Mouse (Mus musculus) embryonic fibroblast, embryonic 13.5 days (primary cell): ENCODE data around the gene Ttll3. TPM values are rescaled to one million over a fixed set of nuclear protein-coding genes. Genes with fewer than 3 reads are reported as not detected.

Source experiments
- H3K27ac ChIP-seq: 2 replicates; pipeline ENCODE4 v1.5.1; 2012; ENCODE audit warnings: low read length, control low read depth, inconsistent platforms; ENCODE audit not compliant: insufficient read depth
- H3K4me1 ChIP-seq: 2 replicates; pipeline ENCODE4 v1.6.1; 2011; ENCODE audit warnings: low read length; ENCODE audit not compliant: control insufficient read depth, insufficient read depth
- H3K4me3 ChIP-seq: 2 replicates; pipeline ENCODE4 v1.5.1; 2011; ENCODE audit warnings: mild to moderate bottlenecking, control low read depth, low read length; ENCODE audit not compliant: insufficient read depth
- CTCF ChIP-seq: IDR thresholded peaks from 2 replicates; pipeline ENCODE4 v1.5.1; 2011; ENCODE audit warnings: mild to moderate bottlenecking, control low read depth, low read length, moderate library complexity, borderline replicate concordance; ENCODE audit not compliant: insufficient read depth
- POLR2A ChIP-seq: IDR thresholded peaks from 2 replicates; pipeline ENCODE4 v1.6.1; 2011; ENCODE audit warnings: low read depth, mild to moderate bottlenecking, control low read depth, low read length, moderate library complexity
- polyA plus RNA-seq: library from polyadenylated mRNA; stranded (reverse); fragments of >200 nt; gene quantifications from 2 replicates; pipeline ENCODE4 v1.2.4, GENCODE M21; 2011; ENCODE audit warnings: low read depth; ENCODE audit not compliant: missing spikeins, insufficient read length

The Ttll3 gene
- polyA plus RNA-seq, 1 experiment, result 7.7 TPM

DNA sequence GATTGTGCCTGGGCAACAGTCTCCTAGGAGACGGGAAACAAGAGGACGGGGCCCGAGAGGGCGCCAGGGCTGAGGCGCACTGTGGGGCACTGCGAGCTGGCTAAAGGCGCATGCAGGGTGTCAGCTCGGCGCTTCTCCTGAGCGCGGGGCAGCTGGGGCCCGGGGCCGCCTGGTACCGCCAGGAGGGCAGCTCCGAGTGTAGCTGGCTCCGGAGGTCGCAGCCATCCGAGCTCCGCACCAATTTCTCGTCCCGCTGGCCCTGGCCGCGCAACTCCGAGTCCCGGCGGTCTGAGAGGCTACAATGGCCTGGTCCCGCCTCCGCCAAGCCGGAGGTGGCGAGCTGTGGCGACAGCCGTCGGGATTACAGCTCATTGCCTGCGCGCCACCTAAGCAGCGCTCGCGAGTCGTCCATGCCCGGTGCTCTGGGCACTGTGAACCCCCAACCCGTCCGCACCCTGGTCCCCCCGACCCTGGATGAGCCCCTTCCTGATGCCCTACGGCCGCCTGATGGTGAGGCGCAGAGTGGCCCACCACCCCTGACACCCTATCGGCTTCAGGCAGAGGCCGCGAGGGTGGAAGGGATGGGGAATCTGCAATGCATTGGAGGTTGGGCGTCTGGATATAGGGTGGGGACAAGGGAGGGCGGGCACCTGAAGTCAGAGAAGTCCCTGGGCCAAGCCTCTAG, 3.5 kb downstream of the Ttll3 start:
- H3K27ac ChIP-seq, result no peak overlapping the region
- no peaks in the 10 kb centered on the region; the same call in 1 of the 2 replicates for H3K4me1 ChIP-seq
- TF ChIP-seq POLR2A (no peak), CTCF (no peak)
- no peak overlapping the region for H3K4me3 ChIP-seq

- no peaks in the 10 kb centered on the region; the same call in 1 of the 2 replicates for H3K4me1 ChIP-seq
- TF ChIP-seq POLR2A, result no peak
- TF ChIP-seq CTCF, result no peak
- no peak overlapping the region for H3K27ac ChIP-seq
- H3K4me3 ChIP-seq, result no peak overlapping the region
Measured at GRCm38 (mm10) chr6:113393951-113394350, 4.9 kb downstream of the Ttll3 start.

DNA sequence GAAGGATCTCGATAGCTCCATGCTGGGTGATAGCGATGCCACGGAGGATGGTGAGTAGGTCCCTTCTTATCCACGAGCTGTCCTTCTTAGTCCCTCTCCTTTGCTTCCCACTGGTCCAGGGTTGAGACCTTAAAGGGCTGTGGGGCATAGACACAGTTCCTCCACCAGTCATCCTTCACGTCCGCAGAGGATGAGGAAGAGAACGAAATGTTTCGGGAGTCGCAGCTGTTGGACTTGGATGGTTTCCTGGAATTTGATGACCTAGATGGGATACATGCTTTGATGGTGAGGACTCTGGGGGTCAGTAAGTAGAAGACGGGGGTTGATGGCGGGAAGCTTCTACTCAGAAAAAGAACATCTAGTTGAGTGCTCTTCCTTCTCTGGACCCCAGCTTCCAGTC, 5.8 kb downstream of the Ttll3 start:
- Histone ChIP-seq H3K4me3 (no peak overlapping the region), H3K4me1 (no peaks in the 10 kb centered on the region; the same call in 1 of the 2 replicates), H3K27ac (no peak overlapping the region)
- TF ChIP-seq POLR2A (no peak), CTCF (no peak)

DNA sequence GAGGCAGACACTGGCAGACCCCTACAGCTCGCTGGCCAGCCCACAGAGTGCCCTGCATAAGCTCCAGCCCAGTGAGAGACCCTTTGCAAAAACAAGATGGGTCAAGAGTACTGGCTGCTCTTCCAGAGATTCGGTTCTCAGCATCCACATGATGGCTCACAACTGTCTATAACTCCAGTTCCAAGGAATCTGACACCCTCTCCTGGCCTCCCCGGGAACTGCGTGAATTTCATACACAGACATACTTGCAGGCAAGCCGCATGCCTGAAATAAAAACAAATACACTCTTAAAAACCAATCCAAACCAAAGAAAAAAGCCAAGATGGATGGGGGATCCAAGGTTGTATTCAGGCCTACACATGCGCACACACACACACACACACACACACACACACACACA, 6.4 kb downstream of the Ttll3 start:
- H3K4me3 ChIP-seq, result no peak overlapping the region

DNA sequence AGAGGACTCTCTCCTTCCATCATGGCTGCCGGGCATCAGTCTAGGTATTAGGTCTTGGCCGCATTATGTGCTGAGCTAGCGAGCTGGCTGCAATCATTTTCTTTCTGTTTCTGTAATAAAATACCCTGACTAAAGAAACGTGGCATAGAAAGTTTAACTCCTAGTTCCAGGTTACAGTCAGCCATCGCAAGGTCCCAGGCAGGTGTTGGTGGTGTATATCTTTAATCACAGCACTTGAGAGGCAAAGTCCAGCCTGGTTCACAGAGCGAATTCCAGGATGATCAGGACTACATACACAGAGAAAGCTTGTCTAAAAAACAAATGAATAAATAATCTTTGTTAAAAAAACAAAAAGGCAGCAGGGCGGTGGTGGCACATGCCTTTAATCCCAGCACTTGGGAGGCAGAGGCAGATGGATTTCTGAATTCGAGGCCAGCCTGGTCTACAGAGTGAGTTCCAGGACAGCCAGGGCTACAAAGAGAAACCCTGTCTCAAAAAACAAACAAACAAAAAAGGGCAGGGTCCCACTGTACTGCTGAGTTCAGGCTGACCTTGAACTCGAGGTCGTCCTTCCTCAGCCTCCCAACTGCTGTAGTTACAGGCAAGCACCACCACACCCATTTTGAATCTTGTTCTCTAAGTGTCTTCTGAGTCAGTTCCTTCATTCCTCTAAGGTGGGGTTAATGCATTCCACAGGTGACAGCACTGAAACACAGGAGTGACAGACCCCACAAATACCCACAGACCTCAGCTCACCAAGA, 7.4 kb downstream of the Ttll3 start:
- TF ChIP-seq POLR2A (no peak), CTCF (no peak)
- H3K4me3 ChIP-seq, result no peak overlapping the region
- no peak overlapping the region for H3K27ac ChIP-seq
- no peaks in the 10 kb centered on the region for H3K4me1 ChIP-seq

More for the DNA sequence above, 6.4 kb downstream of the Ttll3 start:
- Histone ChIP-seq H3K4me1 (no peaks in the 10 kb centered on the region), H3K27ac (no peak overlapping the region)
- TF ChIP-seq CTCF (no peak), POLR2A (no peak)

GRCm38 (mm10) chr6:113402094-113402493, 13.0 kb downstream of the Ttll3 start:
- TF ChIP-seq CTCF (no peak), POLR2A (no peak)
- Histone ChIP-seq H3K4me3 (no peak overlapping the region), H3K27ac (no peak overlapping the region)

GRCm38 (mm10) chr6:113404649-113405448, 15.8 kb downstream of the Ttll3 start:
- TF ChIP-seq CTCF (no peak), POLR2A (no peak)

More at GRCm38 (mm10) chr6:113402094-113402493, 13.0 kb downstream of the Ttll3 start:
- H3K4me1 ChIP-seq, result no peaks in the 10 kb centered on the region

GRCm38 (mm10) chr6:113405483-113405882, 16.4 kb downstream of the Ttll3 start:
- Histone ChIP-seq H3K4me1 (no peaks in the 10 kb centered on the region), H3K27ac (no peak overlapping the region), H3K4me3 (no peak overlapping the region)
- TF ChIP-seq POLR2A, result no peak
- TF ChIP-seq CTCF, result no peak

More at GRCm38 (mm10) chr6:113404649-113405448, 15.8 kb downstream of the Ttll3 start:
- H3K4me1 ChIP-seq, result no peaks in the 10 kb centered on the region
- H3K27ac ChIP-seq, result no peak overlapping the region
- no peak overlapping the region for H3K4me3 ChIP-seq

GRCm38 (mm10) chr6:113406683-113407082, 17.6 kb downstream of the Ttll3 start:
- TF ChIP-seq POLR2A (no peak), CTCF (0 out of 2 replicates have a peak, but pooled peaks have one; percentile 7)
- Histone ChIP-seq H3K4me1 (no peaks in the 10 kb centered on the region), H3K27ac (no peak overlapping the region), H3K4me3 (no peak overlapping the region)
